Mouse (Mus musculus) embryonic fibroblast, embryonic 13.5 days (primary cell): ENCODE results near the gene Plcd3.

Experiments used
- CTCF ChIP-seq: IDR thresholded peaks from 2 replicates; pipeline ENCODE4 v1.5.1; 2011; ENCODE audit warnings: mild to moderate bottlenecking, control low read depth, low read length, moderate library complexity, borderline replicate concordance; ENCODE audit not compliant: insufficient read depth
- POLR2A ChIP-seq: IDR thresholded peaks from 2 replicates; pipeline ENCODE4 v1.6.1; 2011; ENCODE audit warnings: low read depth, mild to moderate bottlenecking, control low read depth, low read length, moderate library complexity

GRCm38 (mm10) chr11:103043982-103044381, 57.5 kb downstream of the Plcd3 start:
- TF ChIP-seq POLR2A, result no peak
- no peak for TF ChIP-seq CTCF
